Mouse (Mus musculus): ENCODE results near the gene Rassf8. TPM values are rescaled to one million over a fixed set of nuclear protein-coding genes. Genes with fewer than 3 reads are reported as not detected.

Gene Rassf8
- total RNA-seq, 2 experiments from 2014 or later, result 18.9 to 24.7 TPM

GRCm38 (mm10) chr6:145769855-145770254 lies 23.3 kb downstream of the Rassf8 start:
- intact Hi-C loops (cut with DNase I), result no loop called here

GRCm38 (mm10) chr6:145770272-145771000 lies 23.9 kb downstream of the Rassf8 start:
- no peak for DNase-seq (ENCODE audit: low spot score in 2 of 2)
- intact Hi-C loops (cut with DNase I), result no loop called here

More at GRCm38 (mm10) chr6:145769855-145770254, 23.3 kb downstream of the Rassf8 start:
- no peak for DNase-seq (ENCODE audit: low spot score in 2 of 2)

GRCm38 (mm10) chr6:145774436-145774835 lies 27.9 kb downstream of the Rassf8 start:
- intact Hi-C loops (cut with DNase I), result no loop called here
- DNase-seq (ENCODE audit: low spot score in 2 of 2), result no peak

- intact Hi-C loops (cut with DNase I), result no loop called here
- DNase-seq (ENCODE audit: low spot score in 2 of 2), result no peak
Measured at GRCm38 (mm10) chr6:145776241-145776640, 29.7 kb downstream of the Rassf8 start.

GRCm38 (mm10) chr6:145779383-145779782 lies 32.8 kb downstream of the Rassf8 start:
- no peak for DNase-seq (ENCODE audit: low spot score in 2 of 2)
- intact Hi-C loops (cut with DNase I), result no loop called here

- no peak for DNase-seq (ENCODE audit: low spot score in 2 of 2)
- intact Hi-C loops (cut with DNase I), result no loop called here
Measured at GRCm38 (mm10) chr6:145780180-145780802, 33.7 kb downstream of the Rassf8 start.

GRCm38 (mm10) chr6:145781256-145781655 lies 34.7 kb downstream of the Rassf8 start:
- intact Hi-C loops (cut with DNase I), result no loop called here
- no peak for DNase-seq (ENCODE audit: low spot score in 2 of 2)

- no peak for DNase-seq (ENCODE audit: low spot score in 2 of 2)
- intact Hi-C loops (cut with DNase I), result no loop called here
Measured at GRCm38 (mm10) chr6:145781966-145782365, 35.4 kb downstream of the Rassf8 start.

GRCm38 (mm10) chr6:145787311-145787710 lies 40.8 kb downstream of the Rassf8 start:
- intact Hi-C loops (cut with DNase I), result no loop called here

GRCm38 (mm10) chr6:145789738-145790137 lies 43.2 kb downstream of the Rassf8 start:
- intact Hi-C loops (cut with DNase I), result loop anchor here (10.0 kb wide), 1 partner anchor 345 kb away; no protein-coding TSS in a partner anchor
- no peak for DNase-seq (ENCODE audit: low spot score in 2 of 2)

More at GRCm38 (mm10) chr6:145787311-145787710, 40.8 kb downstream of the Rassf8 start:
- DNase-seq (ENCODE audit: low spot score in 2 of 2), result no peak

GRCm38 (mm10) chr6:145792373-145792772 lies 45.8 kb downstream of the Rassf8 start:
- intact Hi-C loops (cut with DNase I), result loop anchor here (2.0 to 10.0 kb wide), 2 partner anchors 348 to 432 kb away; no protein-coding TSS in a partner anchor
- no peak for DNase-seq (ENCODE audit: low spot score in 2 of 2)

GRCm38 (mm10) chr6:145793109-145793593 lies 46.6 kb downstream of the Rassf8 start:
- intact Hi-C loops (cut with DNase I), result loop anchor here (2.0 to 10.0 kb wide), 2 partner anchors 348 to 432 kb away; no protein-coding TSS in a partner anchor
- DNase-seq (ENCODE audit: low spot score in 2 of 2), result peak; percentile 22 to 30

GRCm38 (mm10) chr6:145794671-145795070 lies 48.1 kb downstream of the Rassf8 start:
- DNase-seq (ENCODE audit: low spot score in 2 of 2), result no peak
- intact Hi-C loops (cut with DNase I), result loop anchor here (10.0 kb wide), 1 partner anchor 350 kb away; no protein-coding TSS in a partner anchor

GRCm38 (mm10) chr6:145796191-145797023 lies 49.9 kb downstream of the Rassf8 start:
- intact Hi-C loops (cut with DNase I), result loop anchor here (10.0 kb wide), 1 partner anchor 352 kb away; no protein-coding TSS in a partner anchor
- no peak for DNase-seq (ENCODE audit: low spot score in 2 of 2)

- intact Hi-C loops (cut with DNase I), result loop anchor here (10.0 kb wide), 1 partner anchor 353 kb away; no protein-coding TSS in a partner anchor
- DNase-seq (ENCODE audit: low spot score in 2 of 2), result no peak
Measured at GRCm38 (mm10) chr6:145797692-145798091, 51.1 kb downstream of the Rassf8 start.

- no peak for DNase-seq (ENCODE audit: low spot score in 2 of 2)
- intact Hi-C loops (cut with DNase I), result no loop called here
Measured at GRCm38 (mm10) chr6:145801796-145802488, 55.4 kb downstream of the Rassf8 start.

- no peak for DNase-seq (ENCODE audit: low spot score in 2 of 2)
- intact Hi-C loops (cut with DNase I), result no loop called here
Measured at GRCm38 (mm10) chr6:145802881-145803280, 56.3 kb downstream of the Rassf8 start.

GRCm38 (mm10) chr6:145804276-145804675 lies 57.7 kb downstream of the Rassf8 start:
- no peak for DNase-seq (ENCODE audit: low spot score in 2 of 2)
- intact Hi-C loops (cut with DNase I), result no loop called here

- intact Hi-C loops (cut with DNase I), result no loop called here
- DNase-seq (ENCODE audit: low spot score in 2 of 2), result no peak
Measured at GRCm38 (mm10) chr6:145806784-145807183, 60.2 kb downstream of the Rassf8 start.

All from left cerebral cortex, postnatal 36 days (tissue).